Mouse (Mus musculus) kidney, postnatal 14 days (tissue): ENCODE data around the gene Art3.
"Not testable (repeated sequence)": the region's sequence is repeated elsewhere in the genome, so short reads cannot be mapped to it uniquely, and the experiment has no call there.

Experiments used
- DNase-seq: peaks from one replicate; pipeline ENCODE4 v3.0.0; 2022; ENCODE audit warnings: mixed read lengths

The Art3 gene

DNA sequence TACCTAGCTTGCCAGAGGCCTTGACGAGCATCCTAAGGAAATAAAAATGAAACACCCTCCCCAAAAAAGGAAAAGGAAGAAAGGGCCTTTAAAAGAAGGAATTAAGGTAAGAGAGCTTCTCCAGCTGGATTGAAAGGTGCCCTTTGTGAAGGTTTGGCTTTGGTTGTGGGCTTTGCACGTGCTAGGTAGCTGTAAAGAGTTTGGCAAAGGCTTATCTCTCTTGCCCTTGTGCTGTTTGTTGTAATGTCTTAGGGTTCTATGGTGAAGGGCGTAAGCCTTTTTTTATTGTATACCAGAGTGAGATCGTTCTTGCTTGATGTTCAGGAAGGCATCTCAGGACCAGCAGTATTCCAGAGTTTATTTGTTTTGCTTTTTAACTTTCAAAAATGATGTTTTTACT is 9.0 kb downstream of the Art3 start:
- no peak for DNase-seq

DNA sequence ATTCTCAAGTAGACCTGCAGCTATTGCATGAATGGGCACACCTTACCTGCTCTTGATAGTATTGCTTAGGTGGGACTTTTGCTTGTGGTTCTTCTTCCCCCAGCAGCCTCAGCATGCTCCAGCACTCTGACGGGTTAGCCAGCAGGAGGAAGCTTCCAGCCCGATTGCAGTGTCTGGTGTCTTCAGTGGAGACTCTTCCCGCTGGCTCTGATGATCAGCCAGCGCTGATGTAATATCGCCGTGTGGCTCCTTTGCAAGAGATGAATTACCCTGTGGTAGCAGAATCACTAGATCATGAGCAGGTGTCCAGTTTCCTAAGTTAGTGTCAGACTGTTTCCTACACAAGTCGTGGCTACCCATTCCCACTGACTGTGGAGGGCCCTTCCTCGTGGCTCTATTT is 13.4 kb downstream of the Art3 start:
- no peak for DNase-seq

DNA sequence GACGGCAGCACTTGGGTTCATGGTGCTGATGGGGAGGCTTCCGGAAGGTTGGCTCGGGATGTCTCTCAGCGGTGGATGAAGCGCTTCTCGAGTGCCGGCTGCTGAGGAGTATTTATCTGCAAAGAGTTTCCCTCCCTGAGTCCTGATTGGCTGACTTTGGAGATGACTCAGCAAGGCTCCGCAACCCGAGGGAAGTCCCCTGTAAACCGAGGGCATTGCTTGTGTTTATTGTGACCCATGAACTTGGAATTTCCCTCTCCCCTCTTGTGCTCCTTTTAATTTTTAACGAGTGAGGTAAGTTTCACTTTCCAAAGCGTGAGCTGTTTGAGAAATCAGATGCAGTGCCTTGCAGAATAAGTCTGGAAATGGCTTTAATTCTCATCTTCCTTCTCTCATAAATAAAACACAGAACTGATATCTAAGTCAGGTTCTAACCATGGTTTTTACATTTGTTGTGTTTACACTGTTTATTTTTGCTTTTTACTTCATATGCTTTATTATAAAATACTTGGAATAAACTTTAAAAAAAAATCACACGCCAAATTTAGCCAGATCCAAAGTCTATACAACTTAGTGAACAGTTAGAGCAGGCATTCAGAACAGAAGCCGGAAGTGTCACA is 17.3 kb downstream of the Art3 start, which contains the start of gene Cxcl10:
Cxcl10 (minus strand) TSS at position 96 of the 620 bp plus-strand sequence.
- peak; percentile 81 for DNase-seq

DNA sequence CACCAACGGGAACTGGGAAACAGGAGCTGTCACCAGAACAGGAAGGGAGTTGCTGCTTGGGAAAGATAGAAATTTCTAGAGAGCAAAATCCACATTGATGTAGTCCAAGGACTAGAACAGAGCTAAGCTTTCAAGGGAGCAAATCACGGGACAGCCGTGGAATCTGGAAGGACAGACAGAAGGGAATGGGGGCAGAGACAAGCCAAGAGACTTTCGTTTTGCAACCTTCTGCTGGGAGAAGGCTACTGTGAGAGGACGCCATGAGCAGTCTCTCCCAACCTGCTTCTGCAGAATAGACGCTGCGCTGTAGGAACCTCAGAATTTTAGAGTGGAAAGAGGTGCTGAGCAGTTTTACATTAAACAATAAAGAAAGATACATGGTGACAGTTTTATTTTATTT is 18.1 kb downstream of the Art3 start:
- no peak for DNase-seq

DNA sequence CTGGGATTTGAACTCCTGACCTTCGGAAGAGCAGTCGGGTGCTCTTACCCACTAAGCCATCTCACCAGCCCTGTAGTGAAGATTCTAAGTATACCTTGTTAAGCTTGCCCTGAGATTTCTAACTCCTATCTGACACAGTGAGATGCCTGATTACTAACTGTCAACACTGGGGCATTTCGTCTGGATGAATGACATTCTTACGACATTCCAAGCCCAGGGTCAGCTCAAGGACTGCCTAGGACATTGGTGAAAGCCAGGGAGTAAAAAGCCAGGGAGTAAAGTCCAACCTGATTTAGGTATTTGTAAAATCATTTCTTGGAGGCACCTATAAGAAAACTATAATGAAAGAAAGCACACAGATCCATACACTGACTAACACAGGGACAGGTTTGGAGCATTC is 21.1 kb downstream of the Art3 start:
- not testable (repeated sequence) for DNase-seq

DNA sequence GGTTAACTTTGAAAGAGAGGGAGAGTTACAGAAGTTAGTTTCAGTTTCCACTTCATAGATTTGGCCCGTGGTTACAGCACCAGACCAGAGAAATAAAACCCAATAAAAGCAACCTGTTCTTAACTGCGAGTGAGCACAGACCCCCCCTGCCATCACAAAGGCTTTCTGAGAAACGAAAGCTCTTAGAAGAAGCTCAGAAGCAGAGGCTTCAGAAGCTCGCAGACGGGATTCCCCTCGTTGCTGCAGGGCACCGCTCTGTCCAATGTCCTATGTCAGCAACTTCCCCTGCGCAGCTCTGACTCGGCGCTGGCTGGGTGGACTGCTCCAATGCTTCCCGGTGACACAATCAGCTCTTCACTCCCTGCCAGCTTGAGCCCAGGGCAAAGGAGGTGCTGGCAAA is 21.9 kb downstream of the Art3 start:
- DNase-seq: no peak

DNA sequence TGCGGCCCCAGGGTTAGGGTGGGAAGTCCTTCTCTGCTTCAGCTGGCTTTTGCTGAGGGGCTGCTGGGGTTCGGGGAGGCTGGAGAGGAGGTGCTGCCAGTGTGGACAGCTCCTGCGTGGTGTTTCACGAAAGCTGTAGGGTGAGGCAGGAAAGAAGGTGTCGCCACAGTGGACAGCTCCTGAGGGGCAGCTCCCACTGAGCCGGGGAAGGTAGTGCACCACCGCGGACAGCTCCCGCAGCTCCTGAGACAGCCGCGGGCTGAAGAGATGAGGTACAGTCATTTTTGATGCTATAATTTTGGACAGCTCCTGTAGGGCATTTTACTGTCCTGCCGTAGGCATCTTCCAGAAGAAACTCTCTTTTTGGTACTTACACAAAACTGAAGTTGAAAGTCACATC is 26.4 kb downstream of the Art3 start:
- no peak for DNase-seq

DNA sequence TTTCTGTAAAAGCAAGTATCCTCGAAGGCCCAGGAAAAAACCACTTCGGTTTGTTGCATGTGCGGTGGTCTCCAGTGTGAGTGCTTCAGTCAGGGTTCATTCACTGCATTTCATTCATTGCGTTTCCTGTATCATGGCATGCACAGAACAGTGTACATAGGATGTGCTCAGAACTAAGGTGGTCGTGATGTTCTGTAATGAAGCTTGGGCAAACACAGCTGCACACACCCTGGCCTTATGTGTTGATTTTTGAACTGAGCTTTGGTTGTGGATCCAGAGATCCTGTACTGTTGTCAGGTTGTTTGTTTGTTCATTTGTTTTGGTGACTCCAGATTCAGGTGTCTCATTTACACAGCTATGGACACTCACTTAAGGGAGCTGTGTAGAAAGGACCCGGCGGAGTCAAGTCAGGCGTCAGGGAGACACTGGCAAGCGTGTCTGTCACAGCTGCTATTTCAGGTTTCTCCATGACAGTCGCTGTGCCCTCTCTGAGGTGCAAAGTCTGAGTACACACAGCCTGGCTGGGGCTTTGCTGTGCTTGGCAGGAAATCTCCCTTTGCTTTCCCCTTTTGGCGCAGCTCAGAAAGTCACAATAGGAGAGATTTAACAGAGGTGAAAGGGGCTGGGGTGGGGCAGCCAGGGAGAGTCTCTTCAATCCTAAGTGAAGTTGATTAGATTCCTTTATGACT is 27.3 kb downstream of the Art3 start:
- no peak for DNase-seq

DNA sequence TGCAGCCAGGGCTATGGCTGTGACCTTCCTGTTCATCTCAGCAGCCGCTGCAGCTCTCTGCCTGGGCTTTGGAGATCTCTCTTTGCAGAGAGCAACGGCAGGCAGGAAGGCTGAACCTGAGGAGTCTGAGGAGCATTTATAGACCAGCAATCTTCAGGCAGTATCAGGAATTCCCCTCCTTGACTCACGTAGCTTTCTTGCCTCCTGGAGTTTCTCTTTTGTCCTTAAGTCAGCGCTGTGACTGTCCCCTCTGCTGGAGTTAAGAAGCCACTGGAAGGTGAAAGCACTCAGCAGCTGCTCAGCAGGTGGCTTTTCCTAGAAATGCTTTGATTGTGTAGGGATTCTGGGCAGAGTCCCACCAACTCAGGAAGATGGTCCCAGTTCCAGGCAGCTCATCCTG is 31.6 kb downstream of the Art3 start:
- DNase-seq: no peak

DNA sequence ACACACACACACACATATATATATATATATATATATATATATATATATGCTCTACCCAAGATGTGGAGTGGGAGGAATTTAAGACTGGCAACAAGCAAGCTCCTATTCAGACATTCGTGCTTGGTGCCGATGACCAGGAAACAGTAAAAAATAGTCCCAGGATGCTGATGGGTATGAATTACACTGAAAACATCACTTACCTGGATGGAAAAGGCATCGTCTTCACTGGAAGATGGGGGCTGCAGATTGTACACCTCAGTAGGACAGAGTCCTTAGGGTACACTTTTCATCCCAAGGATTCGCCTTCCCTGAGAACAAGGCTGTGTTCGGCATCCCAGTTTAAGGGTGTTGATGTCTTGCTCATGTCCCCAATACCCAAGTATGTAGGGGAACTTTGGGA is 32.4 kb downstream of the Art3 start:
- DNase-seq: no peak

DNA sequence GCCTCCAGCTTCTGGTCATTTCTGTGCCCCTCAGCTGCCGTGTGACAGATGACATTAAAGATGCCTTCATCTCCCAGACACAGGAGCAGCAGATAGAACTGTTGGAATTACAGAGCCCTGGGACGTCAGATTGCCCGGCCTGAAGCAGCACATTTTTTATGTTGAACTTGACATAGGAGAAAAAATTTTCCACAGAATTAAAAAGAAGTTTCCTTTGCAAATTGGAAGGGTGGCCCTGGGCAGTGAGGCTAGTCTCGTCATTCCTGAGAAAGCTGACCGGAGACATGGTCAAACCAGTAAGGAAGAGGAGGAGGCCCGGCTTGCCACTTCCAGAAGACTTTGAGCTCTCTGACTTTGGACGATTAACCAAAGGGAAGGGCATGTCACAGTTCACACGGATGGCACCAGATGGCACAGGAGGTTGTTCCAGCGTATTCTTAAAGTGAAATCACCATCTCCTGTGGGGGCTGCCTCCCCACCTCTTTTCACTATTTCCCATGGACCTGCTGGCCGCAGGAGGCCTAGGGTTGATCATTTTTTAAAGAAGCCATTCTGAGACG is 33.6 kb downstream of the Art3 start:
- DNase-seq: no peak

DNA sequence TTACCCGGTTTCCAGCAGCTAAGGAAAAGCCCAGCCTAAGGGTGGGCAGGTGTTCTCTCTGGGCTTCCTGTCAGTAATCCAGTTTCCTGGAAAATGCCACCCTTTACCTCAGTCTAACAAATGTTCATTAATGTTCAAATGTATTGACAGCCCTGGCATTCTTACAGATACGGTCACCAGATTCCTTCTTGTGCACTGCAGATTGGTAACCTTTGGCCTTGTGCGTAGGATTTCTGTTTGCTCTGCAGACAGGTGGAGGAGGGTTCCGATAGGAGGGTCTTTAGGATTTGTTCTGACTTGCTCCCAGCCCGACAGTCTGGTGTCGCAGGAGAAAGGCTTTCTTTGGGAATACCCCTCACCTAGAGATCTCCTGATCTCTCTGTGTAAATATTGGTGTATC is 34.9 kb downstream of the Art3 start:
- no peak for DNase-seq

DNA sequence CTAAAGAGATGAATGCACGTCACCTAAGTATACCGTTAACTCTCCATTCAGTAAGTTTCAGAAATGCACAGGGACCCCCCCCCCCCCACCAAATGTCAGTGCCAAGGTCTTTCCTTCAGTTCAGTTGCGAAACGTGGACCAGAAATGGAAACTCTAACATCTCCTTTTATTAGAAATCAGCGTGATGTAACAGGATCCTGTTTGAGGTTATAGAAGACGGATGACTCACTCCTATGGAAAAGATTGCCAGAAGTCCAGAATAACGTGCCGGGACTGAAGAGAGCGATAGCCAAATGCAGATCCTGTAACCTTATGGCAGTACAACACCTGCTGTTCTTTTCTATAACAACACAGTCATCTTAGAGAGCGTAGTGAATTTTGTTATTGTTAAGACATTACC is 36.8 kb downstream of the Art3 start:
- no peak for DNase-seq

DNA sequence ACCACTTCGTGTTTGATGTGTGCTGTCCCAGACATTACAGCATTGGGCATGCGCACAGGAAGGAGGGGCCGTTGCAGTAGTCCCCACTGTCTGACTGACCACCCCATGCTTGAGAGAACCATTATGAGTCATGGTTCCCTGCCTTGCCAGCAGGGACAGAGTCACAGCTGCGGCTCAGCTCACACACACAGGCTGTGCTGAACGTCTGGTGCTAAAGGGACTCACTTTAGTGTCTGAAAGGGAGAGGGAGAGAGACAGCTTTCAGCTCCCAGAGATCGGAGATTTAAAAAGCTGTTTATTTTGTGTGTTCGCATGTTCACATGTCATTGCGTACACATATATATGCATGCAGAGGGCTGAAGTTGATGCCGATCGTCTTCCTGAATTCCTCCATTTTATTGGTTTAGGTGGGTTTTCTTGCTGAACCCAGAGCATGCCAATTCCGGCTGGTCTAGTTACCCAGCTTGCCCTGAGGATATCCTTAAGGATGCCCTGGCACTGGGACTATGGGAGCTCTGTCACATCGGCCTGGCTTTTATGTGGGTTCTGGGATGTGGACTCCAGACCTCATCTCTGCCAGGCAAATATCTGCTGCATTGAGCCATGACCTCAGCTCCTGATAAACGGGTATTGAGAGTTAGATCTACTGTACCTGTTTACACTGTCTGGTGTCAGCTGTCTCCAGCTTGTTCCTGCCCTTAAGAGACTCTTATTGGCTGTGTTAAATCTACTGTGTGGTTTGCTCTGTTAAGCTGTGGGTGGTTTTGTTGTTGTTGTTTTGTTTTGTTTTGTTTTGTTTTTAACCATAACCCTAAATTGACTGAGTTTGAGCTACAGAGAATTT is 37.7 kb downstream of the Art3 start:
- peak; percentile 63 for DNase-seq

DNA sequence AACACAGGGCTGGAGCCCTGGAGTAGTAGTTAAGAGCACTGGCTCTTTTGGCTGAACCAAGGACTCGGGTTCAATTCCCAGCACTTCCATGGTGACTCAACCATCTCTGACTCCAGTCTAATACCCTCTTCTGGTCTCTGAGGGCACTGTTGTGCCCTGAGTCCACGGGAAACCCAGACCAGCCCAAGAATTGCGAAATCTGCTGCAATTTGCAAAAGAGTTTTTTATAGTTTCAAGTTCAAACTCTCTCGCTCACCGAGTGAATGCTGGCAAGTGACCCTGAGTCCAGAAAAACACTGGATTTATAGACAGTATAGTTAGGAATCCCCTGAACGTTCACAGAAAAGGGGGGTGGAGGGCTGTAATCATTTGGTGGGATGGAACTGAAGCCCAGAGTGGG is 38.8 kb downstream of the Art3 start:
- DNase-seq: no peak

DNA sequence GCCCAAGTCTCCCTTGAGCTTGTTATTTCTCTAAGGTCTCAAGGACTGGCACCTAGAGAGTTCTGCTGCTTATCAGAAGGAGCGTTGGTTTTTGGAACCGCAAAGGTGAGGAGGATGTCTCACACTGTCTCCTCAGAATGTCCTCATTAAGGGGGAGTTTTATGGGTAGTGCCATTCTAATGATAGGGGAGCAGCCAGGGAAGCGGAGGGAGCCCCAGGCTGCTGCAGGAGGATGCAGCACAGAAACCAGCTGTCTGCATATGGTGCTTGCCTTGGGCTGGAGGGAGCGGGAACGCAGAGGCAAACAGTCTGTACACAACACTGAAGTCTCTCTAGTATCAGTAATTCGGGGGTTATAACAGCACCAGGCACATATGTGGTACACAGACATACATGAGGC is 39.3 kb downstream of the Art3 start:
- no peak for DNase-seq

DNA sequence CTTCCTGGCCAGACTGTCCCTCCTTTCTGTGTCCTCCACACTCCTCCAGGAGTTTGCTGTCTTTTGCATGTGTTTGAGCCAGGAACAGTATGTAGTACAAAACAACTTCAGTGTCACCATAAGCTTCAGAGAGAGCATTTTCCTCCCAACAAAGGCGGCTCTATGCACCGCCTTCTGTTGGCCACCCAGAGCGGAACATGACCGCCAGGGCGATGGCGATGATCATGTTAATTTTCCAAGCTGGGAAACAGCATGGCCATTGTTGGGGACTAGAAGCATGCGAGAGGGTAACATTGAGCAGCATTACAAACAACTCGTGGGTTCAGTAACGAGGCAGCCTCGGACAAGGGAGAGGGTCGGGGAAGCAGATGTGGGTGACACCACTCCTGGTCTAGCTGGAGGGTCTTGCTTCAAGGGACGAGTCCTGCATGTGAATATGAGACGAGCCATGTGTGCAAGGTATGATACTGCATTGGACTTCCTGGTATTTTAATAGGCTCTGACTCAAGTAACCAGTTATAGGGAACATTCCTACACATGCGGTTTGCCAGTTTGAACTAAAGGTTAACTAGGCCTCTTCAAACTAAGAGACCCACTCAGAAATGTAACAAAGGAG is 39.8 kb downstream of the Art3 start:
- no peak for DNase-seq

DNA sequence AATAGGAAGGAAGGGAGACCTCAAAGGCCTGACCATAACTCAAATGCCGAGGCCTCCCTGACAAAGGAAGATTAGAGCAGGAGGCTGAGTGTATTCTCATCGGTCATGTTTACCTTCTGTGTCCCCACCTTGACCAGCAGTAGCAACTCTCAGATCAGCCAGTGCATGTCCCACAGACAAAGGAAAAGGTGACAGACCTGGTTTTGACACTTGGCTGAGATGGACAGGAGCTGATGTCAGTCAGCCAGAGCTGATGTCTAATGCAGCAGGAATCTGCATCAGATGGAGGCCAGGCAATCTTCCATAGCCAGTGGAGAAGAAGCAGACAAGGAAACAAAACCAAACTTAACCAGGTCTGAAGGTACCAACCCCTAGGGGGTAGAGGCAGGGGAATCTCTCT is 41.0 kb downstream of the Art3 start:
- no peak for DNase-seq

DNA sequence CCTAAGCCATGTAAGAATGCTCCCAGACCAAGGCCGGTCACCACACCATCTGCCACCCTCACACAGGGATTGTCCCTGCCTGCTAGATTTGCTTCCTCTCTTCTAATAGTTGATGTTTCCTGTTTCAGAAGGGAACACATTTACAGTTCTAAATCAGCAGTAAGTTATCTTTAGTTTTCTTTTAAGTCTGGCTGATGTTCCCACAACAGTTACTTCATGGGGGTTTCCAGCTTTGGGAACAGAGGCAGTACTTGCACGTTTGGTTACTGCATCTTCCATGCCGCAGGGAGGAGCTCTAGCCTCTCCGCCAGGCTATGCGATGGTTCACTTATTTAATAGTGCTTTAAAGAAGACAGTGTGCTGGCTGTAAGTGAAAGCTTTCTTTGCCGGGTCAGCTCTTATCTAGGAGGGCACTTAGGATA is 43.1 kb downstream of the Art3 start:
- peak; percentile 80 for DNase-seq

DNA sequence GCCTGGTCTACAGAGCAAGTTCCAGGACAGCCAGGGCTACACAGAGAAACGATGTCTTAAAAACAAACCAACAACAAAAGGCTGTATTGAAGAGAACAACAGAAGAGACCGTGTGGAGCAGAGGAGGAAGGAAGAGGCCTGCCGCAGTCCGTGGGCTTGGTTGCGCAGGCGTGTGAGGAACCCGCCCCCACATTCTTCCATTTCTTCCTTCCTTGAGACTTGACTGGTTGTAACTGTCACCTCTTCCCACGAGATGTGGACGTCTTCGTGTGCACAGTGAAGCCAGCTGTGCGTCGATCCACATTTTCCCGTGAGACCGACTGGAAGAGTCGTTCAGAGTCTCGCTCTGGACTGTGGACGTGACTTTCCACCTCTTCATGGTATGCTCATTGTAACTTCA is 43.7 kb downstream of the Art3 start:
- DNase-seq: peak; percentile 59

DNA sequence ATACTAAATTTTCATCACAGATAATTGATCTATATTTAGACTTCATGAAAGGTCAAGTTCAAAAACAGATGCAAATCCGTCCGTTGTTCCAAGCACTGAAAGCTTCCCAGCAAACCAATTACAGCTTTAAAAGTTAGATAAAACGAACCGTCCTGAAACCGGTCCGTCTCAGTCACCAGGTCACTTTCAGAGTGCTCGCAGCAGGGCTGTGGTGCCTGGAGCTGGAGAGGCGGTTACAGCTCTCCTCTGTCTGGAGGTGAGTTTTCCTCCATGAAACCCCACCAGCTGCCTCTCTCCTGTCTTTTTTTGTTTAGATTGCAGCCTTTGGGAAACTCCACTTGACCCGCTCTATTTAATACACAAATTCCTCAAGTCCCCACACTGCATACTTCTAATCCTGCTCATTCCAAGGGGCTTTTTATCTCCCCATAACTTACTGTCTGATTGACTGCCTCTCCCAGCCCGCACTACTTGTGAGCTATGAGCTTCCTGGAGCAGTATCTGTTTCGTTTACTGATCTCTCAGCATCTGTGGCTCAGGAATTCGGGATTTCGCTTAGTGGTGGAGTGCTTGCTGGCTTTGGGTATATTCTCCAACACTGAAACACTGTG is 45.3 kb downstream of the Art3 start:
- DNase-seq: no peak

DNA sequence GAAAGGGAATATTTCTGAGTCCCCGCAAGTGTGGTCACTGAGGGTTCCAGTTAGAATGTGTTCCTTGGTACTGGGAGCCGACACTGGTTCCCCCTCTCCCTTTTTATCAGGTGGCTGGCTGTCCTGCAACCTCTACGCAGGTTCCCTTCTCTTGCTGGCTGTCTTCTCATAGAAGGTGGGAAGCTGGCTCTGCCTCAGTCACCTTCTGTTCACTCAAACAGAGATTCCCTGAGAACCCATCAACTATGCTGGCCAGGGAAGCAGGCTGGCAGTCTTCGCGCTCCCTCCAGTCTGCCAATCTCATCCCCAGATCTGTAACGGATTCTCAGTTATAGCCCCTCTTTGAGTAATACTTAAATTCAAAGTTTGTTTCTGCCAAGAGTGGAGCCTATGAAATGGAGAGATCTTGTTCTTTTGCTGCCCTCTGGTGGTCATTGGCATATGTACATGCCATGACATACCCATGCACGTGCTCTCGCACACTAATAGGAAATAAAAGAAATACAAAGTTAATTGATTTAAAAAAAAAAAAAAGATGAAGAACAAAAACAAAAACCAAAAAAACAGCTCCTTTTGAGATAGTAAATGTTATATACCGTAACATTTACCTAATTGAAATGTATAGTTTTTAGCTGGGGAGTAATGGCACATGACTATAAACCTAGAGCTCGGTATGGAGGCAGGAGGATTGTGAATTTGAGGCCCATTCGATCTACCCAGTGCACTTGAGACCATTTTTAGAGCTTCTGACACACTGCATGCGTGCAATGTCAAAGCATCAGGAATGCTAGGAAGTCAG is 50.1 kb downstream of the Art3 start:
- DNase-seq: peak; percentile 88
